Mouse (Mus musculus) hindbrain, postnatal 0 days (tissue): Measurements from ENCODE around the gene Plcb4. TPM values are rescaled to one million over a fixed set of nuclear protein-coding genes. Genes with fewer than 3 reads are reported as not detected.

Experiments used
- ATAC-seq: fragments of 200-750 bp; cut with Nextera tagmentation; 2 replicates; pipeline ENCODE4 v1.8.0; 2017; ENCODE audit warnings: mild to moderate bottlenecking, moderate TSS enrichment, moderate library complexity
- DNase-seq: peaks from one replicate; pipeline ENCODE4 v3.0.0-alpha.2; 2015; ENCODE audit warnings: low spot score
- H3K27ac ChIP-seq: fragments of 300-500 bp; sonication (generic); 2 replicates; pipeline ENCODE4 v1.5.1; 2014; ENCODE audit warnings: mild to moderate bottlenecking
- H3K27me3 ChIP-seq: fragments of 300-500 bp; sonication (generic); 2 replicates; pipeline ENCODE4 v1.6.1; 2014; ENCODE audit warnings: low read length, mixed read lengths; ENCODE audit not compliant: insufficient read depth
- H3K36me3 ChIP-seq: fragments of 300-500 bp; sonication (generic); 2 replicates; pipeline ENCODE4 v1.6.1; 2014; ENCODE audit warnings: low read length, mixed read lengths; ENCODE audit not compliant: insufficient read depth
- H3K4me1 ChIP-seq: fragments of 300-500 bp; sonication (generic); 2 replicates; pipeline ENCODE4 v1.6.1; 2014; ENCODE audit warnings: antibody characterized with exemption, low read length, mixed read lengths; ENCODE audit not compliant: insufficient read depth
- H3K4me2 ChIP-seq: fragments of 300-500 bp; sonication (generic); 2 replicates; pipeline ENCODE4 v1.6.1; 2014; ENCODE audit warnings: low read depth, mild to moderate bottlenecking, low read length, moderate library complexity, mixed read lengths
- H3K4me3 ChIP-seq: fragments of 300-500 bp; sonication (generic); 2 replicates; pipeline ENCODE4 v1.5.1; 2014; ENCODE audit warnings: low read length
- H3K9ac ChIP-seq: fragments of 300-500 bp; sonication (generic); replicated peaks from 2 replicates; pipeline ENCODE4 v1.6.1; 2014; ENCODE audit warnings: mild to moderate bottlenecking, low read length, moderate library complexity, mixed read lengths
- H3K9me3 ChIP-seq: fragments of 300-500 bp; sonication (generic); 2 replicates; pipeline ENCODE4 v1.6.1; 2016; ENCODE audit warnings: low read length, mixed read lengths
- CTCF ChIP-seq: IDR thresholded peaks from 2 replicates; pipeline ENCODE4 v1.5.1; 2016; ENCODE audit warnings: antibody characterized with exemption, control low read depth, low read depth
- WGBS: fragments of 180-500 bp; shearing (Covaris S2); extraction: QIAGEN DNeasy Blood & Tissue Kit; methylation state at CpG from one replicate; pipeline ENCODE4 v1.1.7; 2014; 5-methylcytosine and 5-hydroxymethylcytosine counted together
- polyA plus RNA-seq: library from polyadenylated mRNA; unstranded; fragments of >200 nt; fragmentation: Nextera tagmentation; extraction: Ambion mirVana; gene quantifications from 2 replicates; pipeline ENCODE4 v1.2.1, GENCODE M21; 2015
- total RNA-seq: library from RNA; depleted of rRNA; stranded (reverse); fragments of >200 nt; gene quantifications from 2 replicates; pipeline ENCODE4 v1.2.3, GENCODE M21; 2014

The Plcb4 gene
- total and polyA plus RNA-seq, 2 experiments from 2014 or later, result 43.0 to 46.9 TPM

DNA sequence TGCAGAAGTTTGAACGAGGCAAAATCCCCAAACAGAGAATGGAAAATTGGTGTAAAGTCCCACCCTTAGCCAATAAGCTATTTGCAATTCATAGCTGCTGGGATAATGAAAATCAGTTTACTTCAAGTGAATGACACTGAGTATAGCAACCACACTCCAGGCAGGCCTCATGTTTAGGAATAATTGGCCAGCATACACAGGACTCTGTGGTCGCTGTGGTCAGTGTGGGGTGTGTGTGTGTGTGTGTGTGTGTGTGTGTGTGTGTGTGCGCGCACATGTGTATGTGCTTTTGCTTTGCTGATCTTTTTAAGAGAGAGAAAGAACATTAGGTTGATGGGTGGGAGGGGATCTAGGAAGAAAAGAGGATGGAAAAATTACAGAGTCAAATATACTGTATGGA lies 134.1 kb downstream of the Plcb4 start:
- no peak overlapping the region for H3K4me2 ChIP-seq
- DNase-seq (no peak), ATAC-seq (no peak)
- 0 out of 2 replicates have a peak, but pooled peaks cover 7% of the 10 kb centered on the region for H3K4me1 ChIP-seq
- H3K27ac ChIP-seq, result no peak overlapping the region
- no peaks in the 10 kb centered on the region for H3K36me3 ChIP-seq
- no peak overlapping the region for H3K9ac ChIP-seq
- no peak for TF ChIP-seq CTCF
- no peaks in the 10 kb centered on the region for H3K9me3 ChIP-seq
- no peaks in the 10 kb centered on the region for H3K27me3 ChIP-seq
- H3K4me3 ChIP-seq, result no peak overlapping the region
- 88% methylated on average over 4 of the region's 4 CpGs for WGBS

- H3K27ac ChIP-seq, result no peak overlapping the region
- no peak for TF ChIP-seq CTCF
- no peak overlapping the region for H3K9ac ChIP-seq
- ATAC-seq, result no peak
- no peak for DNase-seq
- no peak overlapping the region for H3K4me2 ChIP-seq
- H3K36me3 ChIP-seq, result no peaks in the 10 kb centered on the region
- H3K9me3 ChIP-seq, result no peaks in the 10 kb centered on the region
- no peak overlapping the region for H3K4me3 ChIP-seq
- no peaks in the 10 kb centered on the region for H3K27me3 ChIP-seq
- H3K4me1 ChIP-seq, result 0 out of 2 replicates have a peak, but pooled peaks cover 8% of the 10 kb centered on the region
- WGBS, result 89% methylated on average over 5 of the region's 5 CpGs
Measured at GRCm38 (mm10) chr2:135796684-135797083, 137.9 kb downstream of the Plcb4 start.

- H3K4me1 ChIP-seq, result 0 out of 2 replicates have a peak, but pooled peaks cover 8% of the 10 kb centered on the region
- H3K27me3 ChIP-seq, result no peaks in the 10 kb centered on the region
- H3K4me3 ChIP-seq, result no peak overlapping the region
- H3K9me3 ChIP-seq, result no peaks in the 10 kb centered on the region
- H3K4me2 ChIP-seq, result no peak overlapping the region
- 37% methylated on average over 5 of the region's 5 CpGs for WGBS
- H3K36me3 ChIP-seq, result no peaks in the 10 kb centered on the region
- peak; percentile 43 for DNase-seq
- peak; percentile 38; the same call in 1 of the 2 replicates for ATAC-seq
- no peak for TF ChIP-seq CTCF
- H3K9ac ChIP-seq, result no peak overlapping the region
- peak overlapping the region; percentile 48; the same call in 1 of the 2 replicates for H3K27ac ChIP-seq
Measured at GRCm38 (mm10) chr2:135797677-135798546, 139.1 kb downstream of the Plcb4 start.

GRCm38 (mm10) chr2:135799149-135799770 lies 140.4 kb downstream of the Plcb4 start:
- Histone ChIP-seq H3K9me3 (no peaks in the 10 kb centered on the region), H3K4me2 (no peak overlapping the region), H3K4me1 (0 out of 2 replicates have a peak, but pooled peaks cover 8% of the 10 kb centered on the region), H3K27ac (no peak overlapping the region), H3K27me3 (no peaks in the 10 kb centered on the region), H3K36me3 (no peaks in the 10 kb centered on the region), H3K9ac (no peak overlapping the region), H3K4me3 (no peak overlapping the region)
- DNase-seq (no peak), ATAC-seq (no peak)
- no peak for TF ChIP-seq CTCF
- WGBS, result 83% methylated on average over 10 of the region's 10 CpGs

DNA sequence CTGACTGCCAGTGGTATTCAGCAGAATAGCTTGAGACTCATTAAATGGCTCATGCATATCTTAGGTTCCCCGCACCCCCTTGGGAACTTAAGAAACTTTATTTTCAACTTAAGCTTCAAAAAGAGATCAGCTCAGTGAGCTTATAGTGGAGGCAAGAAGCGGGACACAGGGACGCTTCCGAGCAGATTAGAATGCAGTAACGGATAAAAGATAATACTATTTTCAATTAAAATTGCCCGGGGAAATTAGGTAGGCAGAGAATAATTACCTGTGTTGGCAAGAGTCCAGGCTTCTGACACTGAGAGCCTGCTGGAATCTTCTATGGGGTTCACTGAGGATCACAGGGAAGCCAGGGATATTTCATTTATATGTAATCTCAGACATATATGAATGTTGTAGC lies 141.6 kb downstream of the Plcb4 start:
- Histone ChIP-seq H3K36me3 (no peaks in the 10 kb centered on the region), H3K4me2 (no peak overlapping the region), H3K4me1 (0 out of 2 replicates have a peak, but pooled peaks cover 8% of the 10 kb centered on the region), H3K27ac (no peak overlapping the region), H3K4me3 (no peak overlapping the region), H3K9me3 (no peaks in the 10 kb centered on the region), H3K27me3 (no peaks in the 10 kb centered on the region), H3K9ac (no peak overlapping the region)
- 71% methylated on average over 6 of the region's 6 CpGs for WGBS
- no peak for ATAC-seq
- peak; percentile 45 for DNase-seq
- TF ChIP-seq CTCF, result no peak

GRCm38 (mm10) chr2:135802878-135803450 lies 144.2 kb downstream of the Plcb4 start:
- H3K27me3 ChIP-seq, result no peaks in the 10 kb centered on the region
- 0 out of 2 replicates have a peak overlapping the region, but pooled peaks have one; percentile 41 for H3K27ac ChIP-seq
- H3K36me3 ChIP-seq, result no peaks in the 10 kb centered on the region
- 71% methylated on average over 9 of the region's 9 CpGs for WGBS
- no peak overlapping the region for H3K9ac ChIP-seq
- H3K9me3 ChIP-seq, result no peaks in the 10 kb centered on the region
- ATAC-seq (no peak), DNase-seq (peak; percentile 5)
- H3K4me1 ChIP-seq, result 0 out of 2 replicates have a peak, but pooled peaks cover under 1% of the 10 kb centered on the region
- H3K4me3 ChIP-seq, result no peak overlapping the region
- H3K4me2 ChIP-seq, result no peak overlapping the region
- TF ChIP-seq CTCF, result no peak
